Mouse (Mus musculus): ENCODE results near the gene Gja4.

DNA sequence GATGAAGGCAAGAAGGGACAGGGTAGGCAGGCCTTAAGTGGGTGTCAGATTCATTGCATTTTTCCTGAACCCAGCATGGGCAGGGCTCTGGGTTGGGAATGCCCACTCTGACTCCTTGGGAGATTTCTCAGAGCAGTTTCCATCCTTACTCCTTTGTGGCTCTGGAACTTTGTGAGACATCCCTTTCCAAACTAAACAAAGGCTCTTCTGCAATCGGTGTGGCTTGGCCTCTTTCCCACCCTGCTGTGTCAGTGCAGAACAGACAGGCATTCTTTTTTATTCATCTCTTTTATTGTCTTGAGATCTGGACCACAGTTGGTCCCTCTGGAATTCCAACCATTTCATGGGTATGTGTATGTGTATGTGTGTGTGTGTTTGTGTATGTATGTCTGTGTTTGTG, 38.8 kb upstream of the Gja4 start:
- TF ChIP-seq CTCF (IDR thresholded peaks at IDR 0.05) (no peak), EP300 (IDR thresholded peaks at IDR 0.05) (no peak)
